Mouse (Mus musculus): ENCODE data around the gene Rasgrf2. TPM values are rescaled to one million over a fixed set of nuclear protein-coding genes. Genes with fewer than 3 reads are reported as not detected.

The Rasgrf2 gene
- 10.4 TPM for polyA plus RNA-seq (2014; fragmentation: Illumina TruSeq; extraction: RNeasy Lipid Tissue Mini Kit (QIAGEN cat#74804); ENCODE audit: low read depth, low replicate concordance)

DNA sequence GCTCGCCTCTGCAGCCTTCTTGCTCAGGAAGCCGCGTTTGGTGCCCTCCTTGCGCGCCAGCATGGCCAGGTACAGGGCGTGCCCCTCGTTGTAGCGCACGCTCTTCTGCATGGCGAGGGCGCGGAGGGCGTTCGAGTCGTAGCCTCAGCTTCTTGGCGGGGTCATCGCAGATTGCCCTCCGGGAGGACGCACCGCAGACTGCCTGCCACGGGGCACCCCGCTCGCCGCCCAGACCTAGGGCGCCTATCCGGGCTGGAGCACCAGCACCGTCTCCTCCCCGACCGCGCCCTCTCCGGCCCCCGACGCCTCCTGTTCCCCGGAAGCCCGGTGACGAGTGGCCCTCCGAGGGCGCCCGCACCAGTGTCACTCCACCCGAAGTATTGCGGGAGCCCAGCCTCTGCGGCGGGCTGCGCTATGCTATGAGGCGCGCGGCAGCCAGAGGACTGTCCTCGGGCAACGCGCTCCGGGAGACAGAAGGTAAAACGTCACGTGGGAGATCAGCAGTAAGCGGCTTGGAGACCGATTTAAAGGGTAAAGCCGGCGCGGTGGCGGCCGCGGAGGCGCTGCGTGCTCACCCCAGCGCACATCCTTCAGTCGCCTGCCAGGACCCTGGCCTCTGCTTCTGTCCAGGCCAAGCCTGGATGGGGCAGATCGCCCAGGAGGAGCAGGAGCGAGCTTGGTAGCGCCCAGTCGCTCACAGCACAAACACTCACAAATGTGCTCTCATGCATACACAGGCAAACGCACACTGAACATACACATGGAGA lies at the start of gene Rasgrf2:
Gene Rasgrf2 (minus strand): TSS at position 273 of the 767 bp plus-strand sequence.

DNA sequence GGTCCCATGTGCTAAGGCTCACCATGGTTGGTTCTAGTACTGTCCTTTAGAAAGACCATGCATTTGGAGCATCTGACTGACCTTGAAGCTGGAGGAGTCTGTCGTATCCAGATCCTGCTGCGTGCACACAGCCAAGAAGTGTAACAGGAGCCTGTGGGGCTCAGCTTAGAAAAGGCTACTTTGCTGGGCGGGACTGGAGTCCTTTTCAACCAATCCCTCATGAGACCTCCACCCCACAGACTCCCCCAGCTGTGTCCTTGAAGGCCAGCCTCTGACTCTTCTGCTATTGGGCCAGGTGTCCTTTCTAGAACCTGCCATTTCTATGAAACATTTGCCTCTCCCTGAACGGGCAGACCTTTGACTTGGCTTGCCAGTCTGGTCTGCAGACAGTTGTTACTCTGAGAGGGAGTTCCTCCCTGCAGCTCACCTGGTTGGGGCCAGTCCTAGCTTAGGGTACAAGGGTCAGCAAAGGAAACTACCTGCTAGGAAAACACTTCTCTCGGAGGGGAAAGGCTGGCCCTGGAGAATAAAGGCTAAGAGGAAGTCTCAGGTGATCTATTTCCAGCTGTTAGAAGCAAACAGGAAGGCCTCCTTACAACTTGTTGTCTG lies 254.6 kb downstream of the Rasgrf2 start, which contains the start of gene Ckmt2:
Gene Ckmt2 (minus strand): TSS at position 145 of the 609 bp plus-strand sequence.

Other genes starting within 250 kb of the Rasgrf2 start
- not detected for gene Gm20379, start 174.3 kb upstream of the Rasgrf2 start, polyA plus RNA-seq (2014; fragmentation: Illumina TruSeq; extraction: RNeasy Lipid Tissue Mini Kit (QIAGEN cat#74804); ENCODE audit: low read depth, low replicate concordance)
- gene Dhfr, start 223.1 kb upstream of the Rasgrf2 start, polyA plus RNA-seq (2014; fragmentation: Illumina TruSeq; extraction: RNeasy Lipid Tissue Mini Kit (QIAGEN cat#74804); ENCODE audit: low read depth, low replicate concordance), result 2.7 TPM
- gene Msh3, start 223.3 kb upstream of the Rasgrf2 start, polyA plus RNA-seq (2014; fragmentation: Illumina TruSeq; extraction: RNeasy Lipid Tissue Mini Kit (QIAGEN cat#74804); ENCODE audit: low read depth, low replicate concordance), result 24.6 TPM

Data from adipose tissue, adult 10 weeks (tissue).